Mouse (Mus musculus) midbrain, postnatal 0 days (tissue): ENCODE results near the gene Hoxb8. TPM values are rescaled to one million over a fixed set of nuclear protein-coding genes. Genes with fewer than 3 reads are reported as not detected.

Source experiments
- ATAC-seq: fragments of 200-750 bp; cut with Nextera tagmentation; 2 replicates; pipeline ENCODE4 v1.8.0; 2017; ENCODE audit warnings: moderate number of reproducible peaks, mild to moderate bottlenecking, moderate TSS enrichment, moderate library complexity; ENCODE audit not compliant: low FRiP score
- DNase-seq: peaks from one replicate; pipeline ENCODE4 v3.0.0-alpha.2; 2015; ENCODE audit warnings: low spot score
- H3K27ac ChIP-seq: fragments of 300-500 bp; sonication (generic); 2 replicates; pipeline ENCODE4 v1.5.1; 2014; ENCODE audit warnings: low read depth, mild to moderate bottlenecking, low read length, mixed read lengths
- H3K27me3 ChIP-seq: fragments of 300-500 bp; sonication (generic); 2 replicates; pipeline ENCODE4 v1.6.1; 2014; ENCODE audit warnings: low read length, control low read depth, mixed read lengths; ENCODE audit not compliant: insufficient read depth
- H3K36me3 ChIP-seq: fragments of 300-500 bp; sonication (generic); 2 replicates; pipeline ENCODE4 v1.6.1; 2014; ENCODE audit warnings: low read length, control low read depth, mixed read lengths; ENCODE audit not compliant: insufficient read depth
- H3K4me1 ChIP-seq: fragments of 300-500 bp; sonication (generic); 2 replicates; pipeline ENCODE4 v1.6.1; 2014; ENCODE audit warnings: mild to moderate bottlenecking, control low read depth, antibody characterized with exemption, low read length, mixed read lengths; ENCODE audit not compliant: insufficient read depth
- H3K4me2 ChIP-seq: fragments of 300-500 bp; sonication (generic); 2 replicates; pipeline ENCODE4 v1.6.1; 2014; ENCODE audit warnings: low read depth, mild to moderate bottlenecking, low read length, mixed read lengths; ENCODE audit not compliant: poor library complexity, severe bottlenecking
- H3K4me3 ChIP-seq: fragments of 300-500 bp; sonication (generic); 2 replicates; pipeline ENCODE4 v1.5.1; 2014; ENCODE audit warnings: low read depth, mild to moderate bottlenecking, low read length, moderate library complexity
- H3K9ac ChIP-seq: fragments of 300-500 bp; sonication (generic); replicated peaks from 2 replicates; pipeline ENCODE4 v1.6.1; 2014; ENCODE audit warnings: mild to moderate bottlenecking, low read length, moderate library complexity, mixed read lengths; ENCODE audit not compliant: poor library complexity, severe bottlenecking
- H3K9me3 ChIP-seq: fragments of 300-500 bp; sonication (generic); 2 replicates; pipeline ENCODE4 v1.6.1; 2016; ENCODE audit warnings: low read length, control low read depth
- CTCF ChIP-seq: IDR thresholded peaks from 2 replicates; pipeline ENCODE4 v1.5.1; 2016; ENCODE audit warnings: antibody characterized with exemption, mild to moderate bottlenecking
- WGBS: fragments of 180-500 bp; shearing (Covaris S2); extraction: QIAGEN DNeasy Blood & Tissue Kit; methylation state at CpG from one replicate; pipeline ENCODE4 v1.1.7; 2014; 5-methylcytosine and 5-hydroxymethylcytosine counted together
- polyA plus RNA-seq: library from polyadenylated mRNA; unstranded; fragments of >200 nt; fragmentation: Nextera tagmentation; extraction: Ambion mirVana; gene quantifications from 2 replicates; pipeline ENCODE4 v1.2.1, GENCODE M21; 2015
- total RNA-seq: library from RNA; depleted of rRNA; stranded (reverse); fragments of >200 nt; gene quantifications from 2 replicates; pipeline ENCODE4 v1.2.3, GENCODE M21; 2014

Hoxb8 gene
- total and polyA plus RNA-seq, 2 experiments from 2014 or later: 3.4 TPM; not detected in 1

GRCm38 (mm10) chr11:96271541-96272011 is 10.1 kb upstream of the Hoxb8 start:
- under 1% methylated on average over 46 of the region's 52 CpGs for WGBS
- ATAC-seq: no peak
- Histone ChIP-seq H3K4me3 (no peak overlapping the region), H3K27me3 (peaks cover 97% of the 10 kb centered on the region), H3K4me2 (no peak overlapping the region), H3K9me3 (no peaks in the 10 kb centered on the region), H3K4me1 (no peaks in the 10 kb centered on the region), H3K27ac (no peak overlapping the region), H3K36me3 (no peaks in the 10 kb centered on the region), H3K9ac (no peak overlapping the region)
- DNase-seq: no peak
- TF ChIP-seq CTCF: no peak

- ATAC-seq: no peak
- Histone ChIP-seq H3K27ac (no peak overlapping the region), H3K4me1 (no peaks in the 10 kb centered on the region), H3K9me3 (no peaks in the 10 kb centered on the region), H3K4me2 (peak overlapping the region; percentile 4; the same call in 1 of the 2 replicates), H3K36me3 (no peaks in the 10 kb centered on the region), H3K27me3 (peaks cover 97% of the 10 kb centered on the region), H3K4me3 (no peak overlapping the region), H3K9ac (no peak overlapping the region)
- no peak for TF ChIP-seq CTCF
- under 1% methylated on average over 54 of the region's 58 CpGs for WGBS
- peak; percentile 41 for DNase-seq
Measured at GRCm38 (mm10) chr11:96272024-96272921, 9.4 kb upstream of the Hoxb8 start.

- H3K36me3 ChIP-seq: no peaks in the 10 kb centered on the region
- no peaks in the 10 kb centered on the region for H3K9me3 ChIP-seq
- DNase-seq (no peak), ATAC-seq (no peak)
- TF ChIP-seq CTCF: no peak
- H3K4me1 ChIP-seq: no peaks in the 10 kb centered on the region
- no peak overlapping the region for H3K4me2 ChIP-seq
- H3K9ac ChIP-seq: no peak overlapping the region
- H3K27me3 ChIP-seq: peaks cover 95% of the 10 kb centered on the region
- no peak overlapping the region for H3K4me3 ChIP-seq
- WGBS: 5% methylated on average over 10 of the region's 10 CpGs
- no peak overlapping the region for H3K27ac ChIP-seq
Measured at GRCm38 (mm10) chr11:96274428-96274827, 7.3 kb upstream of the Hoxb8 start.

GRCm38 (mm10) chr11:96275896-96276295 is 5.8 kb upstream of the Hoxb8 start:
- peaks cover 93% of the 10 kb centered on the region for H3K27me3 ChIP-seq
- 2% methylated on average over 4 of the region's 4 CpGs for WGBS
- ATAC-seq: no peak

GRCm38 (mm10) chr11:96277151-96278044 is 4.3 kb upstream of the Hoxb8 start:
- H3K27ac ChIP-seq: no peak overlapping the region
- no peak for ATAC-seq

More at GRCm38 (mm10) chr11:96275896-96276295, 5.8 kb upstream of the Hoxb8 start:
- no peaks in the 10 kb centered on the region for H3K4me1 ChIP-seq
- H3K9ac ChIP-seq: no peak overlapping the region
- no peak for TF ChIP-seq CTCF
- H3K4me2 ChIP-seq: no peak overlapping the region
- H3K4me3 ChIP-seq: no peak overlapping the region
- no peak overlapping the region for H3K27ac ChIP-seq
- H3K36me3 ChIP-seq: no peaks in the 10 kb centered on the region
- no peak for DNase-seq
- no peaks in the 10 kb centered on the region for H3K9me3 ChIP-seq

More at GRCm38 (mm10) chr11:96277151-96278044, 4.3 kb upstream of the Hoxb8 start:
- H3K4me1 ChIP-seq: no peaks in the 10 kb centered on the region
- 2% methylated on average over 35 of the region's 35 CpGs for WGBS
- no peak overlapping the region for H3K9ac ChIP-seq
- H3K36me3 ChIP-seq: no peaks in the 10 kb centered on the region
- H3K27me3 ChIP-seq: peaks cover 92% of the 10 kb centered on the region
- no peak overlapping the region for H3K4me3 ChIP-seq
- H3K4me2 ChIP-seq: no peak overlapping the region
- no peak for DNase-seq
- H3K9me3 ChIP-seq: no peaks in the 10 kb centered on the region
- TF ChIP-seq CTCF: no peak
